Mouse (Mus musculus): ENCODE data around the gene Rhobtb1.

The Rhobtb1 gene

GRCm38 (mm10) chr10:69165125-69165524, 13.9 kb downstream of the Rhobtb1 start:
- peak; percentile 74 for DNase-seq

DNA sequence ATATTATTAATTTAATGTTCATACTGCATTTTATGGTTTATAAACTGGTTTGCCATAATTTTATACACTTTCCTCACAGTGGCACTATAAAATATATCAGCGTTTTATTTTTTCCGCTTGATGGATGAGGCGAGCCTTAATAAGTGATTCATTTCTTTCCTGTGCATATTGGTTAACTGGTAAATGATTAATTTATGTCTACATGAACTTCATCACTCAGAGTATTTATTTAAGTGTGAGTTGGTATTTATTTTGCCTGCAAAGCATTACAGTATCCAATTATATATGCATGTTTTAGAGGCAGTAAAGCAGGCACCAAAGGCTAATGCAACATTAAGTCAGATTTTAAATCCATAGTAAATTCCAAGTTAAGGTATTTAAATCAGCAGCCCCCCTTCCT, 14.6 kb downstream of the Rhobtb1 start:
- DNase-seq = no peak

DNA sequence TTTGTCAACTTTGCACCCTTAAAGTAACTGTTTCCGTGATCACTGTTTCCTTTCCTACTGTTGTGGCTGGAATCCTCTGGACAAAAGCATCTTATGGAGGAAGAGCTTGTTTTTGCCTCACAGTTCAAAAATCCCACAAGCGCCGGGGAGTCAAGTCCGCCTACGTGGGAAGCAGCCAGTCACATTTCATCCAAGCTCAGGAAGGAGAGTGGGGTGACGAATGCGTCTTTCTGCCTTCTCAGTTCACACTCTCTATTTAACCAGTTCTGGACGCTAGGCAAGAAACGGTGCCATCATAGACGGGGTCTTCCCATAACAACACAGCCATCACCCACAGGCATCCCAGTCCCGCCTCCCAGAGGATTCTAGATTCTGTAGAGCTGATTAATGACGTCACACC, 15.3 kb downstream of the Rhobtb1 start:
- no peak for DNase-seq

DNA sequence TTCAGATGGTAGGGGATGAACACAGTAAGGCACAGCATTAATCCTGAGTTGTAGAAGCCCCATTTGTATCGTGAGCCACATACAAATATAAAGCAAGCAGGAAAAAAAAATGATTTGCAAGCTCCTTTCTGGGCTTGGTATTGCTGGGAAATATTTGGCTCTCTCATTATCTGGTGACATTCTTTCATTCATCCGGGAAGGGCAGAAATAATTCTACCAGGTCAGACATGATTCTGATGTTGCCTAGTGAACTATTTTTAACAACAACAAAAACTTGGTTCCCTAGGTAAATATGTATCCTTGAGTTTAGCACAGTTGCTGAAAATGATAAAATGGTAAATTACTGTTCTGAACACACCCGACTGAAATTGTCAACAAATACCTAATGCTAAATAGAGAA, 21.2 kb downstream of the Rhobtb1 start:
- no peak for DNase-seq

GRCm38 (mm10) chr10:69176116-69176515, 24.9 kb downstream of the Rhobtb1 start:
- DNase-seq = no peak

GRCm38 (mm10) chr10:69179341-69179740, 28.1 kb downstream of the Rhobtb1 start:
- DNase-seq = no peak

GRCm38 (mm10) chr10:69180997-69181396, 29.8 kb downstream of the Rhobtb1 start:
- no peak for DNase-seq

GRCm38 (mm10) chr10:69184903-69185302, 33.7 kb downstream of the Rhobtb1 start:
- no peak for DNase-seq

GRCm38 (mm10) chr10:69185431-69185830, 34.2 kb downstream of the Rhobtb1 start:
- no peak for DNase-seq

DNA sequence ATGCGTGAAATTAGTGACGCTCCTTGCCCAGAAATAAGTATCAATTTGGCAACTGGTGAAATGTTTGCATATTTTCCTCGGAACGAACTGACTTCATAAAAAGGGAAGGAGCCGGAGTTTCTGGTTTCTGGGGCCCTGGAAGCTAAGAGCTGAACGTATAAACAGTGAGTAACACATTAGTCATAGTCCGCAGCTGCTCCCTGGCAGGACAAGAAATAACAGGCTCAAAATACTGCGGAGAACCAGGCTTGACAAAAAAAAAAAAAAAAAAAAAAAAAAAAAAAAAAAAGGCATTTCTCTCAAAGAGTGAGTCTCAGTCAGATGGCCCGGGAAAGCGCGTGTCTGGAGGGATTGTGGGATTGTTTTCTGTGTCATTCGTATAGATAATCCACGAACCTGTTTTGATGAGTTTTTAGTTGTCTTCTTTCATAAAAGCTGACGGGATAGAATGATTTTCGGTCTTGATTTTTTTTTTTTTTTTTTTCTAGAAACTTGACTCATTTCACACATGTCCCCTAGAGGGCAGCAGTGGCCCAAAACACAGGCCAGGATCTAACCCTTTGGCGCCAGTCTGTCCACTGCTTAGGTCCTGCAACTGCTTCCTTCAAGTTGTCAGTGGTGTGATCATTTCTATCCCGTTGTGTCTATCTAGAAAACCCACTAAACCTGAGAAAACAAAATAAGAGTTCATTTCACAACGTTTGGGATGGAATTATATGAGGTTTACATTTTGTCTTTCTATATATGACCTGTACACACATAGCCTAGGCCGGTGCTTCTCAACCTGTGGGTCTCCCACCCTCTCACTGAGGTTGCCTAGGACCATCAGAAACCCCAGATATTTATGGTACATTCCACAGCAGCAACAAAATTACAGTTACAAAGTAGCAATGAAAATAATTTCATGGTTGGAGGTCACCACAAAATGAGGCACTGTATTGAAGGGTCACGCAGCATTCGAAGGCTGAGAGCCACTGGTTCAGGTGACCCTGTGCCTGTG, 35.0 kb downstream of the Rhobtb1 start:
- DNase-seq = peak; percentile 81

DNA sequence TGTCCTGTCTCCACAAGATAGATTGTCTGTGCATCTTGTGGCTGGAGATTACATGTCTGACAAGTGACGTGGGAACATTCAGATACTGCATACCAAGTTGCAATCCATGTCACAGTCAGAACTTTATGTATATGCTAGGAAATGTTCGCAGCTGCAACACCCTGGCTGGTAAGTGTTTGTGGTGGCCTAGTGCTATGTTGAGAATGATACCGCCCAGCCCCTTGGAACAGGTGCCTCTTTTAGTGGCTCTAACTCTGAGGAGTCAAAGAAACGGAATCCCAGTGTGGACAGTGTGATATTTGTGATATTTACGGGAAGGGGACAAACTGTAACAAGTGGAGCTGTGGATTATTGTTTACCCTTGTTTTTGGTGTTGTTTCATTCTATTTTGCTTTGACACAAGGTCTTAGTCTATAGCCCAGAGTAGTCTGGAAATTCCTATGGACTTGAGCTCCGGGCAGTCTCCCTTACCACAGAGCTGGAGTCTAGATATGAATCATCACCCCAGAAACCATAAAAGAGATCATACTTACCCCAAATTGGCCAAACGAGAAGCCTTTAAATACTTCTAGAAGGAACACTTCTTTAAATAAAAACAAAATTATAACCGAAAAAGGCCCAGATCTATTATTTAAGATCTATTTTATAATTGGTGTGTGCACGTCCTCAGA, 36.7 kb downstream of the Rhobtb1 start:
- DNase-seq = no peak

DNA sequence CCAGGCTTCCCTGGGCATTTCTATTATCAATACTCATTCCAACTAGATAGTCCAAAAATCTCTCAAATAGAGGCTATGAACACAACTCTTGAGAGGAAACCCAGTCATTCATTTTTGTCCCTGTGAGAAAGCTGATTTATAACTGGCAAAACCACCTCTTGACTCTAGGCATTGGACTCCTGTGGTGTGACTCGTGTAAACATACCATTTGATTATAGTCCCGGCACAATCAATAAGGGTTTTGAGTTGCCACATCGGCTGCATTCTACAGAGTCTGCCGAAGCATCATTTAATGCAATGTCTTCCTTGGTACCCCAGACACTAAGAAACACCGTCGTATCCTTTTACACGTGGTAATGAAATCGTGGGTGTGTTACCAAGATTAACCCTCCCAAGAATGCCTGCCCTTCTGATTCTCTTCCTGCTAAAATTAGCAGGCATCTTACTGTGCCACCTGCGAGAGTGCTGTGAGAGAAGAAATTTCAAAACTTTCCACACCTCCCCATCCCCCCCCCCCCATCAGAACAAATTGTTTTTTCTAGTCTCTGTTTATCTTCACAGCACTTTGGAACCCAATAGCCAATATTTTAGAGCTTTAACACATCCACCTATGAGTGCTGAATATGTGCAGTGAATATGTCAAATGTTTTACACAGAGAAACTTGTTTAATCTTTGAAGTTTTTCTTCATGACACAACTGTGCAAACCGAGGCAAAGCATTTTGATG, 39.4 kb downstream of the Rhobtb1 start:
- no peak for DNase-seq

- no peak for DNase-seq
These were observed 41.0 kb downstream of the Rhobtb1 start for GRCm38 (mm10) chr10:69192266-69192665.

GRCm38 (mm10) chr10:69193721-69194120, 42.5 kb downstream of the Rhobtb1 start:
- no peak for DNase-seq

DNA sequence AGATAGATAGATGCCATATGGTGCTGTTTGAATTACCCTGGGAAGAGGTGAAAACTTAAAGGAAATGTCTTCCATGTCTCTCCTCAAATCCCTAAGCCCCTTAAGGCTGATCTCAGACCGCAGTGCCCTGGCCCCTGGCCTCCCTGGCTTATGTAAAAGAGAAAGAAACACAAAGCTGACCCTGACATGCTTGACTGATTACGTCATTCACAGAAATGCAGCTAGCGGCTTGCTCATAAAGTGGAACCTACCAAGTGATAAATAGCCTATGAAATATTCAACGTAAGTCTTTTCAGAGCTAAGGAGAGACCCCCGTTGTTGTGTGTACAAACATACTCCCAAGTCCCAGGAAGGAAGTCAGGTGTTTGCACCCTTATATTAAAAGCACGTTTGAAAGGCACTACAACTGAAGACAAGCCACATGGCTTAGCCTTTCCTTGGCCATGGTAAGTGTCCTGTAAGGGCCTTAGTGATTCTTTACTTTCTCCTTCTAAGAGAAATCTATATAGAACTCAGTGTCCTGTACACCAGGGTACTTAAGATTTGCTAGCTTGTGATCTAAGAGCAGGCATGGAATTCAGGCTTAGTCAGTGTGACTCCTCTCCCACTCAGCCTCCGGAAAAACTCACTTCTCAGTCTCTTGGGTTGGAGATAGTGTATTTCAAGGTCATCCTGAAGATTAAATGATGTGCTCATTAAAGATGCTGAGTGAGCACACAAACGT, 53.6 kb downstream of the Rhobtb1 start:
- no peak for DNase-seq

DNA sequence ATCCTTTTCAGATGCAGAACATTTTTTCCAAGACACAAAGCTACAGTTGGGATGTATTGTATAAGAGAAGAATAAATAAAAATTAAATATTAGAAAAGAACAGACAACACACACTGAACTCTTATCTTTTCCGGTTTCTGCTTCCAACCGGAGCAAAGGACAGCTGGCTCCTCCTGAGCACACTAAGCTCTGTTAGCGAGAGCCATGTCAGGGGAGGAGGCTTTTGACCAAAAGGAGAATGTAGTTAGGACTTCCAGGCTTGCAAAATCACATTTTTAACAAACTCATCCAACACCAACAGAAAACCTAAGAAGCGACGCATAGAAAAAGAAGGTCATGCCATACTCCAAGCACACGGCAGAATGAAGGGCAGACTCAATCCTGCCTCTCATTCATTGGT, 54.8 kb downstream of the Rhobtb1 start:
- DNase-seq = no peak

DNA sequence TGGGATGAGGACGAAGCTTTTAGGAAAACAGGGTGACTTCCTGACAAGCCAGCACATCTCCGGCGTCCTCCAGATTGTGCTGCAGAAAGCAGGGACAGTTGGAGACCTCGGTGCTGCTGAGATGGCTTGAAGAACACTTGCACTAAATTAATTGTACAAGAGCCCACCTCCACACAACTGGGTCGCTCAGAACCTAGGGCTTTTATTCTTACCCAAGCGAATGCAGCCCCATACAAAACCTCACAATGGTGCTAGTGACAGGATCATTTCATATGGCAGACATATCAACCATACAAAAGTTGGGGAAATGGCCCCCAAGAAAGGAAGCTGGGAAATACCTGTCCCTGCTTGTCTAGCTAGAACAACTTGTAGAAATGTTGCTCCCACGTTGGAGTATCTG, 56.2 kb downstream of the Rhobtb1 start:
- no peak for DNase-seq

DNA sequence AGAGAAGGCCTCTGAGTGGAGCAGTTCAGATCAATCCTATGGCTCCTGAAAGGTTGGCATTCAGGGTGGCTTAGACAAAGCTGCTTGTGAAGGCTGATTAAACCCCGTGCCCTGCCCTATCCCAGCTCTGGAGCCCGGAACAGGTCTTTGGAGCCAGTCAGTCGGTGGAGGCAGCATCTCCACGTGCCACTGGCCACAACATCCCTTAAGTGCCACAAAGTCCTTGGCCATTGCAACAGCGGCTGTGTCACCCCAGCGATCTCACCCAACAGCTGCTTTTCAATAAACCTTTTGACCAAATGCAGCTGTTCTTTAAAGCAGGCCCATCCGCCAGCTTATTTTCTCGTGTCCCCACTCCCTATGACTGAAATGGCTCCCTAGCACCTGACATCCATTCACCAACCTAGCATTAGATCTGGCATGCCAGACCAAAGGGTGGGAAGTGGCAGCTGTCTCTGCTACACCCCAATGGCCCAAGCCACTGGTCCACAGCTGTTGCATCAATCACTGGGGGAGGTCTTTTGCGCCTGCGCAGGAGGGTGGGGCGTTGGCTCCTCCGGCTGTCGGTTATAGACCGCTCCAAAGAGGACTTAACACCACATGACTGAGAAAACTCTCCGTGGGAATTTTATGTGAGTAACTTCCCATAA, 56.9 kb downstream of the Rhobtb1 start:
- DNase-seq = no peak

GRCm38 (mm10) chr10:69208705-69209104, 57.5 kb downstream of the Rhobtb1 start:
- no peak for DNase-seq

- no peak for DNase-seq
These were observed 58.8 kb downstream of the Rhobtb1 start for GRCm38 (mm10) chr10:69210006-69210405.

GRCm38 (mm10) chr10:69210659-69211058, 59.4 kb downstream of the Rhobtb1 start:
- no peak for DNase-seq

DNA sequence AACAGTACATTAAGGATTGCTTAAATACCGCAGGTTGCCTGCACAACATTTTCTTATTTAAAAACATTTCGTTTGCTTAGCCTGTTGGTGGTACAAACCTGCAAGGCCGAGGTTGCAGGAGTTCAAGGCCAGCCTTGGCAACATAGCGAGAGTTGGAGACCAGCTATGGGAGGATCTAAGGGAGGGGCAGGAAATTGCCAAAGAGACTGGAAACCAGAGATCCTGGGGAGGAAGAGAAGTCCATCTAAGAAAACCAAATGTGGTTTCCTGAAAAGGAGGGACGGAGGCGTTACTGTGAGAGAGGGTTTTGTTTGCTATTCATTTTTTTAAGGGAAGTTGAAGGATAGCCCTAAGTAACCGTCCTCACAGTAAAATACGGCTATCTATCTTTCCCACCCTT, 60.3 kb downstream of the Rhobtb1 start:
- peak; percentile 35 for DNase-seq

All from lung, postnatal 36 days (tissue).